In the genomic region with DNA sequence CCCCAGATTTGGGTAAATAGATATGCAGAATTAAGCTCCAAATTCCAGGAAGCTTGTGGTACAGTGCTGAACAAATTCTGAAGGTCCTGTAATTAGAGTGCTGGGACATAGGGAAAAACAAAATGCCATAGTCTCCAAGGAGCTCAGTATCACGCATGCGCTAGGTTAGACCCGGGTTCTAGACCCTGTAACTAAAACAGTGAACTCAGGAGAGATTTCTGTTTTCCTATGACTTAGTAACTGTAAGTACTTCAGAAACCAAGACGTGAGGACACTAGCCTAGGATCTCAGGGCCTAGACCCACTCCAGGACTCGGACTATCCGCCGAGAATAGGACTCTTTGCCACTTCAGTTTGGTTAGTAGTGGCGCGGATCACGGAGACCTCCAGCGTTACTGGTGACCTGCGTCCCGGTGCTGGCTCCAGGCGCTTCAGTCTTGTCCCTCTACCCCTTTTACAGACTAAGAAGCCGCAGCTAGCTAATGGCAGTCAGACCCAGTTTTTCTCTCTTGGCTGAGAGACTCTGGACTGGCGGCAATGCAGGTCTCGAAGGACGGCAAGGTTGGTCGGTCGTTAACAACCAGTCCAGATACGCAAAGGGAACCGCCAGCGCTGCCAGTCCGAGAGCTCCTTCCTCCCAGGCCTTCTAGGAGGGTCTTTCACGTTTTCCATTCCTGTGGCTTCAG, we compare ENCODE assay signal across 8 mouse cellular contexts. TPM values are rescaled to one million over a fixed set of nuclear protein-coding genes. Genes with fewer than 3 reads are reported as not detected.
DNase-seq lines count a peak whose midpoint lies in the region; ATAC-seq and TF ChIP-seq lines count a peak whose summit lies in the region.

No protein-coding gene starts in this region.

- peak overlapping the region; percentile 88 for H3K27ac ChIP-seq in embryonic fibroblast, embryonic 13.5 days (ENCODE audit: insufficient read depth, low read length)
- H3K27ac ChIP-seq in hindbrain, embryonic 11.5 days (ENCODE audit: low read depth, low read length) = peak overlapping the region; percentile 70
- peak overlapping the region; percentile 96 for H3K27ac ChIP-seq in limb, embryonic 15.5 days
- H3K27ac ChIP-seq in neural tube, embryonic 11.5 days (ENCODE audit: low read depth, low read length) = peak overlapping the region; percentile 74

- H3K4me1 ChIP-seq in megakaryocyte, embryonic 14.5 days = peaks cover 65% of the 10 kb centered on the region
- peaks cover 10% of the 10 kb centered on the region for H3K4me1 ChIP-seq in embryonic fibroblast, embryonic 13.5 days (ENCODE audit: control insufficient read depth, insufficient read depth, low read length)
- peaks cover 8% of the 10 kb centered on the region for H3K4me1 ChIP-seq in hindbrain, embryonic 11.5 days (replicated peaks; ENCODE audit: control insufficient read depth, insufficient read depth, low read length)
- peaks cover 48% of the 10 kb centered on the region for H3K4me1 ChIP-seq in limb, embryonic 15.5 days
- peaks cover 19% of the 10 kb centered on the region for H3K4me1 ChIP-seq in neural tube, embryonic 11.5 days (ENCODE audit: control insufficient read depth, insufficient read depth, low read length)

- peak overlapping the region; percentile 95 for H3K4me3 ChIP-seq in megakaryocyte, embryonic 14.5 days (replicated peaks)
- H3K4me3 ChIP-seq in embryonic fibroblast, embryonic 13.5 days (ENCODE audit: insufficient read depth, low read length) = peak overlapping the region; percentile 83
- peak overlapping the region; percentile 55 for H3K4me3 ChIP-seq in hindbrain, embryonic 11.5 days (ENCODE audit: low read depth, low read length)
- H3K4me3 ChIP-seq in limb, embryonic 15.5 days = peak overlapping the region; percentile 80
- peak overlapping the region; percentile 76 for H3K4me3 ChIP-seq in neural tube, embryonic 11.5 days (ENCODE audit: low read depth, low read length)

- 3% methylated on average over 25 of the region's 25 CpGs for WGBS in hindbrain, embryonic 11.5 days
- WGBS in limb, embryonic 15.5 days = 2% methylated on average over 25 of the region's 25 CpGs
- WGBS in neural tube, embryonic 11.5 days = 2% methylated on average over 25 of the region's 25 CpGs

- H3K36me3 ChIP-seq in megakaryocyte, embryonic 14.5 days (replicated peaks; ENCODE audit: low read length) = peaks cover 21% of the 10 kb centered on the region
- no peaks in the 10 kb centered on the region for H3K36me3 ChIP-seq in hindbrain, embryonic 11.5 days (ENCODE audit: control insufficient read depth, insufficient read depth, low read length)
- peaks cover 7% of the 10 kb centered on the region for H3K36me3 ChIP-seq in limb, embryonic 15.5 days
- no peaks in the 10 kb centered on the region for H3K36me3 ChIP-seq in neural tube, embryonic 11.5 days (ENCODE audit: control insufficient read depth, insufficient read depth, low read length)

- no peak; the same call in 1 of the 2 replicates for TF ChIP-seq POLR2A in embryonic fibroblast, embryonic 13.5 days (IDR thresholded peaks at IDR 0.05; ENCODE audit: low read depth, low read length)

- ATAC-seq in megakaryocyte, adult 5-6 weeks (ENCODE audit: poor library complexity, severe bottlenecking) = no peak
- no peak for ATAC-seq in hindbrain, embryonic 11.5 days (ENCODE audit: low FRiP score)
- no peak for ATAC-seq in limb, embryonic 15.5 days (ENCODE audit: insufficient number of reproducible peaks, low FRiP score, low TSS enrichment, low read depth)
- no peak for ATAC-seq in neural tube, embryonic 11.5 days (ENCODE audit: insufficient read depth, low FRiP score, low TSS enrichment)

- H3K9ac ChIP-seq in hindbrain, embryonic 11.5 days (ENCODE audit: low read depth, low read length) = peak overlapping the region; percentile 63
- peak overlapping the region; percentile 68 for H3K9ac ChIP-seq in limb, embryonic 15.5 days
- H3K9ac ChIP-seq in neural tube, embryonic 11.5 days (ENCODE audit: low read length) = peak overlapping the region; percentile 78

- peak overlapping the region; percentile 56 for H3K4me2 ChIP-seq in hindbrain, embryonic 11.5 days (replicated peaks; ENCODE audit: low read depth, low read length)
- peak overlapping the region; percentile 62 for H3K4me2 ChIP-seq in limb, embryonic 15.5 days
- H3K4me2 ChIP-seq in neural tube, embryonic 11.5 days (ENCODE audit: low read depth) = peak overlapping the region; percentile 74

- peak; percentile 54 for DNase-seq in adrenal gland, postnatal 10 days
- DNase-seq in hindbrain, embryonic 11.5 days (ENCODE audit: low spot score) = peak; percentile 50
- no peak for DNase-seq in neural tube, embryonic 11.5 days (ENCODE audit: low spot score)
- DNase-seq in left cerebral cortex, adult 18-20 months (ENCODE audit: low spot score in 2 of 2) = no peak

- H3K27me3 ChIP-seq in megakaryocyte, embryonic 14.5 days (replicated peaks) = no peaks in the 10 kb centered on the region
- no peaks in the 10 kb centered on the region for H3K27me3 ChIP-seq in hindbrain, embryonic 11.5 days (ENCODE audit: control insufficient read depth, insufficient read depth, low read length)
- H3K27me3 ChIP-seq in limb, embryonic 15.5 days = no peaks in the 10 kb centered on the region
- H3K27me3 ChIP-seq in neural tube, embryonic 11.5 days (ENCODE audit: control insufficient read depth, insufficient read depth, low read length) = no peaks in the 10 kb centered on the region

- TF ChIP-seq CTCF in embryonic fibroblast, embryonic 13.5 days (IDR thresholded peaks at IDR 0.05; ENCODE audit: borderline replicate concordance, insufficient read depth, low read length) = no peak

- H3K9me3 ChIP-seq in megakaryocyte, embryonic 14.5 days = no peaks in the 10 kb centered on the region
- no peaks in the 10 kb centered on the region for H3K9me3 ChIP-seq in hindbrain, embryonic 11.5 days (ENCODE audit: control insufficient read depth, low read length)
- no peaks in the 10 kb centered on the region for H3K9me3 ChIP-seq in limb, embryonic 15.5 days
- H3K9me3 ChIP-seq in neural tube, embryonic 11.5 days (ENCODE audit: control insufficient read depth, low read length) = no peaks in the 10 kb centered on the region

RNA-seq across cellular contexts. Expression of gene Mtmr4, which starts 1.0 kb away (rescaled TPM):
- polyA plus RNA-seq in megakaryocyte, embryonic 14.5 days (2012; ENCODE audit: insufficient read depth, low replicate concordance) = 4.6 and 7.0 TPM in 2 replicates
- total RNA-seq in megakaryocyte, adult 5-6 weeks (2015) = 14.6 and 18.2 TPM in 2 replicates
- total RNA-seq in megakaryocyte, adult 5-6 weeks (2017) = 25.9 and 28.1 TPM in 2 replicates
- 10 to 100 TPM; 23.9 to 28.4 TPM for total RNA-seq in adrenal gland, postnatal 10 days (2021)
- polyA plus RNA-seq in embryonic fibroblast, embryonic 13.5 days (2011; ENCODE audit: insufficient read length, low read depth, missing spikeins) = 29.3 and 34.5 TPM in 2 replicates
- 63.2 and 77.0 TPM in 2 replicates for polyA plus RNA-seq in hindbrain, embryonic 11.5 days (2014; fragmentation: Nextera tagmentation; extraction: Ambion mirVana)
- polyA plus RNA-seq in limb, embryonic 15.5 days (2015; fragmentation: Nextera tagmentation; extraction: Ambion mirVana) = 25.9 and 27.9 TPM in 2 replicates
- 84.9 and 95.9 TPM in 2 replicates for polyA plus RNA-seq in neural tube, embryonic 11.5 days (2014; fragmentation: Nextera tagmentation; extraction: Ambion mirVana)
- 100 to 1,000 TPM in 1 of 2 experiments, 10 to 100 TPM in 1; 93.9 to 101 TPM for total RNA-seq in left cerebral cortex, adult 18-20 months (2021)

RNA-seq across cellular contexts. Expression of gene Sept4, which starts 22.3 kb away (rescaled TPM):
- polyA plus RNA-seq in megakaryocyte, embryonic 14.5 days (2012; ENCODE audit: insufficient read depth, low replicate concordance) = not detected in 2 replicates
- 1.0 TPM in 1 of 2 replicates, not detected in the other for total RNA-seq in megakaryocyte, adult 5-6 weeks (2015)
- 0.26 and 4.6 TPM in 2 replicates for total RNA-seq in megakaryocyte, adult 5-6 weeks (2017)
- total RNA-seq in adrenal gland, postnatal 10 days (2021) = 10 to 100 TPM; 54.9 to 55.4 TPM
- polyA plus RNA-seq in embryonic fibroblast, embryonic 13.5 days (2011; ENCODE audit: insufficient read length, low read depth, missing spikeins) = 2.9 and 3.6 TPM in 2 replicates
- 9.0 and 11.6 TPM in 2 replicates for polyA plus RNA-seq in hindbrain, embryonic 11.5 days (2014; fragmentation: Nextera tagmentation; extraction: Ambion mirVana)
- 25.5 and 46.6 TPM in 2 replicates for polyA plus RNA-seq in limb, embryonic 15.5 days (2015; fragmentation: Nextera tagmentation; extraction: Ambion mirVana)
- polyA plus RNA-seq in neural tube, embryonic 11.5 days (2014; fragmentation: Nextera tagmentation; extraction: Ambion mirVana) = 8.0 and 8.8 TPM in 2 replicates
- 100 to 1,000 TPM; 175 to 183 TPM for total RNA-seq in left cerebral cortex, adult 18-20 months (2021)

RNA-seq across cellular contexts. Expression of gene Gm11492, which starts 24.5 kb away (rescaled TPM):
- polyA plus RNA-seq in megakaryocyte, embryonic 14.5 days (2012; ENCODE audit: insufficient read depth, low replicate concordance) = not detected in 2 replicates
- total RNA-seq in megakaryocyte, adult 5-6 weeks (2015) = not detected in 2 replicates
- not detected in 2 replicates for total RNA-seq in megakaryocyte, adult 5-6 weeks (2017)
- not detected for total RNA-seq in adrenal gland, postnatal 10 days (2021)
- polyA plus RNA-seq in embryonic fibroblast, embryonic 13.5 days (2011; ENCODE audit: insufficient read length, low read depth, missing spikeins) = not detected in 2 replicates
- polyA plus RNA-seq in hindbrain, embryonic 11.5 days (2014; fragmentation: Nextera tagmentation; extraction: Ambion mirVana) = not detected in 2 replicates
- not detected in 2 replicates for polyA plus RNA-seq in limb, embryonic 15.5 days (2015; fragmentation: Nextera tagmentation; extraction: Ambion mirVana)
- polyA plus RNA-seq in neural tube, embryonic 11.5 days (2014; fragmentation: Nextera tagmentation; extraction: Ambion mirVana) = not detected in 2 replicates
- total RNA-seq in left cerebral cortex, adult 18-20 months (2021) = under 1 TPM in 1 of 2 experiments, not detected in 1; 0.21 TPM

RNA-seq across cellular contexts. Expression of gene Hsf5, which starts 26.0 kb away (rescaled TPM):
- polyA plus RNA-seq in megakaryocyte, embryonic 14.5 days (2012; ENCODE audit: insufficient read depth, low replicate concordance) = not detected in 2 replicates
- 0.09 TPM in 1 of 2 replicates, not detected in the other for total RNA-seq in megakaryocyte, adult 5-6 weeks (2015)
- total RNA-seq in megakaryocyte, adult 5-6 weeks (2017) = 0.07 TPM in 1 of 2 replicates, not detected in the other
- total RNA-seq in adrenal gland, postnatal 10 days (2021) = under 1 TPM; 0.12 TPM
- 0.12 and 0.23 TPM in 2 replicates for polyA plus RNA-seq in embryonic fibroblast, embryonic 13.5 days (2011; ENCODE audit: insufficient read length, low read depth, missing spikeins)
- polyA plus RNA-seq in hindbrain, embryonic 11.5 days (2014; fragmentation: Nextera tagmentation; extraction: Ambion mirVana) = 0.14 and 0.39 TPM in 2 replicates
- polyA plus RNA-seq in limb, embryonic 15.5 days (2015; fragmentation: Nextera tagmentation; extraction: Ambion mirVana) = 0.14 and 0.22 TPM in 2 replicates
- 0.18 and 0.24 TPM in 2 replicates for polyA plus RNA-seq in neural tube, embryonic 11.5 days (2014; fragmentation: Nextera tagmentation; extraction: Ambion mirVana)
- under 1 TPM; 0.49 to 0.58 TPM for total RNA-seq in left cerebral cortex, adult 18-20 months (2021)

Comparison
In these comparisons a context has a peak if more than half of its experiments do, and no peak if none do; other contexts are left out.
1. DNase-seq: peak in adrenal gland, postnatal 10 days (single experiment) and hindbrain, embryonic 11.5 days (single experiment); none in neural tube, embryonic 11.5 days (single experiment) and left cerebral cortex, adult 18-20 months (0 of 2).
2. Peak in every context shown above with its lines, with median percentiles within 50 percentile points of each other: H3K4me3 ChIP-seq, H3K27ac ChIP-seq, H3K4me2 ChIP-seq and H3K9ac ChIP-seq.